Mouse (Mus musculus) liver, embryonic 14.5 days (tissue): ENCODE results near the gene Btbd8.

Source experiments
- CTCF ChIP-seq: IDR thresholded peaks from 2 replicates; pipeline ENCODE4 v1.5.1; 2016; ENCODE audit warnings: antibody characterized with exemption, low read depth, control low read depth
- EP300 ChIP-seq: IDR thresholded peaks from 2 replicates; pipeline ENCODE4 v1.6.1; 2016; ENCODE audit warnings: antibody characterized with exemption, low read depth

DNA sequence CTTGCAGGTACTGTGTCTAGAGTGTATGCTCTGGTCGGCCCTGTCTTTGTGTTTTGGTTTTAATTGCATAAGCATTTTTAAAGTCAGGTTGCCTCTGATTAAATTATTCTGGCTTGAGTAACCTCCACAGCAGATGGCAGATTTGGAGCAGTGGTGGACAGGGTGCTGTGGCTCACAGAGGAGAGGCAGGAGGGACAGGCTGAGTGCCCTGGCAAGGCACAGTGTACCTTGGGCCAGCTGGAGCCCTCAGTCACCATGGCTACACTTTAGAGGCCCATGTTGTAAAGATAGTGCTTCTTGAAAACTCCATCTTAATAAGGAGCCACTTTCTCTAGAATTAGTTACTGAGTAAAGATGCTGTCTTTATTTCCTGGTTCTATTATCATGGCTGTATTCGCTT, 58.2 kb downstream of the Btbd8 start:
- no peak for TF ChIP-seq CTCF
- no peak for TF ChIP-seq EP300
